Mouse (Mus musculus) right cerebral cortex, postnatal 10 days (tissue): ENCODE data around the gene Apaf1.

Source experiments
- DNase-seq, 2 experiments: peaks; one replicate each; pipeline ENCODE4 v3.0.0; 2021; ENCODE audit warnings: low spot score in 2 of 2

Gene Apaf1

DNA sequence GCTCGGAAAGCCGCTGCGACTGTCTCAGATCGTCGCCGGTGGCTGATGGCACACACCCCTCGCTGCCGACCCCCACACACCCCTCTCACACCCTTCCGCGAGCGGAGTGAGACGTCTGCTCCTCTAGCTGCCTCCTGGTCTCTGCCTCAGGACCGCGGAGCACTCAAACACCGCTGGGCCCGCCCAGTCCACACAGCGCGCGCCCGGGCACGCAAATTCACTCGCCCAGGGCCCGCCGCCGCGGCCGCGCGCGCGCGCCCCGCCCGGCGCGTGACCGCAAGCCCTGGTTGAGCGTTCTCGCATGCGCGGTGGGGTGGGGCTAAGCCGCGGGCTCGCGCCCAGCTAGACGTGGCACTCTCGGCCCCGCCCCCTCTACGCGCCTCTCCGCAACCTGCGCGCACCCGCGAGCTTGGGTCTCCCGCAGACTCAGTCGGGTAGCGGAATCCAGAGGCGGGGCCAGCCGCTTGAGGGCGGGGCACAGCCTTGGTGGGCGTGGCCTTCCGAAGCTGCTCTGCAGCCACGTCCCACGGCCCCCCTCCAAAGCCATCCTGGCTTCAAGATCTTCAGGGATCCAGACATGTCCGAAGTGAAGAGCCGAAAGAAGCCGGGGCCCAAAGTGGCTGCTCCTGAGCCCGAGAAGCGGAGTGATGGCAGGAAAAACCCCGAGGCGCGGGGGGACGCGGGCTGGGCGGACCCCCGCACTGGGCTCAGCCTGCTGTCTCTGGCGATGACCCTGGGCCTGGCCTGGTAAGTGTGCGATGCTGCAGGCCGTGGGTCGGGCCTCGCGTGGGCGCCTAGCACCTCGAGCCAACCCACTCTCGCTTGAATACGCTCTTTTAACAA is at the start of gene Apaf1, which contains the start of gene Ikbip:
Gene Apaf1 (minus strand): TSS at position 221 of the 843 bp plus-strand sequence.
Gene Ikbip (plus strand): TSS at position 391 of the 843 bp plus-strand sequence.
- peak; percentile 99 to 100 for DNase-seq

DNA sequence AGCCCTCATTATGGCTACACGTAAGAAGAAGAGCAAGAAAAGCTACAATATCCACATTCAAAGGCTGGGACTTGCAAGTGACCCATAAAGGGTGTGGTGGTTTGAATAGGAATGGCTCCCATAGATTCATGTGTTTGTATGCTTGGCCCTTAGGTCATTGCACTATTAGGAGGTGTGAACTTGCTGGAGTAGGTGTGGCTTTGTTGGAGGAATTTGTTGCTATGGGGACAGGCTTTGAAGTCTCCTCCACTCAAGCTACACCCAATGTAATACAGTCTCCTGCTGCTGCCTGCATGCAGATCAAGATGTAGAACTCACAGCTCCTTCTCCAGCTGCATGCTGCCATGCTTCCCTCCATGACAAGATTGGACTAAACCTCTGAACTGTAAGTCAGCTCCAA is 49.0 kb upstream of the Apaf1 start:
- no peak for DNase-seq

DNA sequence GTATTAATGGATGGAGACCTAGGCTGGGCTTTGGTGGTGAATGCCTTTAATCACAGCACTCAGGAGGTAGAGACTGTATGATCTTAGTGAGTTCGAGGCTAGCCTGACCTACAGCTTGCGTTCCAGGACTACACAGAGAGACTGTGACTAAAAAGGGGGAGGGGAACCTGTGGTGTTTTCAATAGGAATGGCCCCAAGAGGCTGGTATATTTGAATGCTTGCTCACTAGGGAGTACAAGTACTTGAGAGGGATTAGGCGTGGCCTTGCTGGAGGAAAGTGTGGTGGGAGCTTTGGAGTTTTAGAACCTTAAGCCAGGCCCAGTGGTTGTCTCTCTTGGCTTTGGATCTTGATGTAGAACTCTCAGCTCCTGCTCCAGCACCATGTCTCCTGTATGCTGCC is 48.2 kb upstream of the Apaf1 start:
- no peak for DNase-seq

DNA sequence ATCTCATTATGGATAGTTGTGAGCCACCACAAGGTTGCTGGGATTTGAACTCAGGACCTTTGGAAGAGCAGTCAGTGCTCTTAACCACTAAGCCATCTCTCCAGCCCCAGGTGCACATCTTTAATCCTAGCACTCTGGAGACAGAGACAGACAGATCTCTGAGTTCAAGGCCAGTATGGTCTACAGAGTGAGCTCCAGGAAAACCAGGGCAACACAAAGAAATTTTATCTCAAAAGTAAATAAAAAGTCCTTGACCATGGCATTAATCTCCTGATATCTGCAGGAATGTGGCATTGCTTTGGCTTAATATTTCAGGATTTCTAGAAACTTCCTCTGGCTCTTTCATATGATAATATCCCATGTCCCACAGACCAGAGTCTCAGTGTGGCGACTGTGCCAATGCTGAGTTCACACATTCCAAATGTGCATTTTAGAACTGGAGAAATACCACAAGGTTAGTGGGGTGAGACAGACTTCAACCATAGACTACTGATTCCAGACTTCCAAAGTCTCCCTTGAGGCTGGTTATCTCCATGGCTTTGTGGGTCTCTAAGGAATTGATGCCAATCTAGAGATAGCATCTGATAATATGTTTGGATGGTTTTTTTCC is 46.1 kb upstream of the Apaf1 start:
- no peak for DNase-seq

DNA sequence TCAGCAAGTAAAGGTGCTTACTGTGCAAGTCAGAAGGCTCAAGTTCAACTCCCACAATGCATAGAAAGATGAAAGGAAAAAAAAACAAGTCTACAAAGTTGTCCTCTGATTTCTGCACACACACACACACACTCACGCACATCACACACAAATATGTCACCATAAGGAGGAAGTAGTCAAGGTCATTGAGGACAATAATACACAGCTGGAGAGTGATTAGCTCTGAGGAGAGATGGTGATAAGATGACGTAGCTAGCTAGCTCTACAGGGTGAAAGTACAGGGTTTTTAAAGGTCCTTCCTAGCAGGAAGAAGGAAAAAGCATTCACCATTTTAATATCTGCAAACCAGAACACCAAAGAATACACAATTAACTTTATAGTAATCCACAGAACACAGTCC is 44.8 kb upstream of the Apaf1 start:
- DNase-seq: no peak

DNA sequence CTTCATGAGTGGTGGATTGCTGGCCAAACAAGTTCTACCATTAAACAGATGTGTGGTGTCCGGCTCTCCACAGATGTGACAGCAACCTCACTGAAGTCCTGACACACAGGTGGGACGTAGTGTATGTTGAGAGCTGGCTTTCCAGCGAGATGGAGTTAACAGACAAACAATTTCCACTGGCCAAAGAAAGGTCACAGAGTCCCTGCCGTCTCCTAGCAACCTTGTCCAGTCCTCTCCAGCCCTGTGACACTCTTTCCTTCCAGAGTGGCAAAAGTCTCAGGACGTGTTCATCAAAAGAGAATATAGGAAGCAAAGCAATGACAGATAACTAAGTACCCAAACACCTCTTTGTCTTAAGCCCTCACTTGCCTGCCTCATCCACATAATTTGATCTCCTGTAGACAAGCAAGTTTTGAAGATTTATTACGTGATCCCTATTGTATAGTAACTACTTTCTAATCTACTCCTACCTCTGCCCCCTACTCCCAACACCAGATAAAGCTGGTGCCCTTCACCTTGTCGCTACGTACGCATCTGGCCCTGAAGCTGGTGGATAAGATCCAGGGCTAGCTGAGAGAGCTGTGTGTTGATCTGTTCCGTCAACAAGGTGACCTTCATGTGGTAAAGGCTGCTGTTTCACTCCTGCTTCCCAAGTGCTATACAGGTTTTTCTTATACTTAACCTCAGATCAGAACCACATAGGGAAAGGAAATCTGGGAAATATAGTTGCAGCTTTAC is 44.2 kb upstream of the Apaf1 start:
- DNase-seq: no peak

DNA sequence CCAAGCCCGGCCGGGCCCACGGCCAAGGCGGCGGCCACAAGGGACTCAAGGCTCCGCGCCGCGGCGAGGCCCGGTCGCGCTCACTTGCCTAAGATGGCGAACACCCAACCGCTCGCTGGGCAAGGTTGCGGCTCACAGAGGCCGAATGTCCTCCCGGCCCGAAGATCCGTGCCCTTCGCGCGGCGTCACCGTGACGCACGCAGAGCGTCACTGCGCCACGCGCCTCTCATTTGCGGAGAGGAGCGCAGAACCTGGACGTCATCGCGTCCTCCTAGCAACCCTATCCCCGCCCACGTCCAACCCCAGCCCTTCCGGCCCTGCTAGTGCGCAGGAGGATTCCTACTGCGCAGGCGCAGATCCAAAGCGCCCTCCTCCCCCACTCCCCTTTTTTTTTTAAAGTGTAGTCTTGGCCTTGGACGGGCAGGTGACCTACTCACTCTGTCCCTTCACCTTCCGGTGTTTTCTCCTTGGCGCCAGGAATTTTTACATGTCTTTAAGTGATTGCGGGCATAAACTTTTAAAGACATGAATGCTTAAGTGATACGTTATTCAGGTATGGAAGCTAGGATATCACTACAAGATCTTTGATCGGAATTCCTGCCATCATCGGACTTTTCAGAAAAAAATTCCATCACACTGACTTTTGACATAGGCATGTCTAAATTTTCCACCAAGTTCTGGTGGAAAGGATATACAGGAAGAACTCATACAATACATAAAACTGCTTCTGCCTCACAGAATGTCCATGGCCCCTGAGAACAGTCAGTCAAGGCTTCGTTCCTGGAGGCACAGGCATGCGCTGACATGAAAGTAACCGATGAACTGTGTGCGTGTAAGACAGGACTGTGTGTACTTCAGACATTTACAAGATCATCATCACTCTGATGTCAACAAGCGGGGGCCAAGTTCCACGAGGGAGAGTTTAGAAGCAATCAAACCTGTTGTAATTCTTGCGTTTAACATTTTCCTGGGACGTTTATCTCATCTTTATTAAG is 41.6 kb upstream of the Apaf1 start, which contains the start of gene Slc25a3:
Gene Slc25a3 (minus strand): TSS at position 232 of the 995 bp plus-strand sequence.
- peak; percentile 99 for DNase-seq

DNA sequence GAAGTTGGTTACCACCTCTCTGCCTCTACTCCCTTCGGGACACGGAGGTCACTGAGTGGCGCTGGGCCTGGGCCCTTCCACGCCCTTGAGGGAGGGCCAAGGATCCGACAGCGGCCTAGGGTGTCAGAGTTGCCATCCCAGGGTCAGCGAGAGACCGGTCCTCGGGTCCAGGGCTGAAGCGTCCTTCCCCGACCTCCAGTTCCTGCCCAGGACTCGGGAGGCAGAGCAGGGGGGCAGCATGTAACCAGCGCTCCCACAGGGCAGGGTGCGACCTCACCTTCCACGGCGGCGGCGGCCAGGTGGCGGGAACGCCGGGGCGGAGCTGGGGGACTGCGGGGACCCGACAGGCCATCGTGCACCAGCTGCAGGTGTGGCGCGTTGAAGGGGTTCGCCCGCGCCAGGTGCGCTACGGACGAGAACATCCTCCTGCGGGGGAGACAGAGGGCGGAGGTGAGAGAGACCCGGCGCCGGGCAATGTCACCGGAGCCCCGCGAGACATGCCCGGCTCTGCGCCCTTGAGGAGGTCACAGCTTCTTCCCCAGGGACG is 40.8 kb upstream of the Apaf1 start:
- DNase-seq: peak in 1 of 2 experiments; percentile 53

DNA sequence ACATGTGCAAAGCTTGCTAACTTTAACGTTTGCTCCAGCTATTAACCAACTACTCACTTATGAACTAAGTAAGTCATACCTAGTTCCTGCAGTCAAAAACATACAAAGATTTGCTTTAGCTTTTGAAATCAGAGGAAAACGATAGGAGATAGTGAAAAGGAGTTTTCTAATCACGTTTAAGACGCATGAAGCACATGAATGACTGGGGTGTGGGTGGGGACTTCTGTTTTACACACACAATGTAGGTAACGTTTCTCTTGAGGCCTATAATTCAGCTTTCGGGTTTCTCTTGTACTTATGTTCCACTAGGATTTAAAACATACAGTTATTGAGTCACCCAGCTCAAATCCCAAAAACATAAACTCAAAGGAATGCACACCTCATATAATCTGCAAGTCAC is 40.1 kb upstream of the Apaf1 start:
- no peak for DNase-seq

DNA sequence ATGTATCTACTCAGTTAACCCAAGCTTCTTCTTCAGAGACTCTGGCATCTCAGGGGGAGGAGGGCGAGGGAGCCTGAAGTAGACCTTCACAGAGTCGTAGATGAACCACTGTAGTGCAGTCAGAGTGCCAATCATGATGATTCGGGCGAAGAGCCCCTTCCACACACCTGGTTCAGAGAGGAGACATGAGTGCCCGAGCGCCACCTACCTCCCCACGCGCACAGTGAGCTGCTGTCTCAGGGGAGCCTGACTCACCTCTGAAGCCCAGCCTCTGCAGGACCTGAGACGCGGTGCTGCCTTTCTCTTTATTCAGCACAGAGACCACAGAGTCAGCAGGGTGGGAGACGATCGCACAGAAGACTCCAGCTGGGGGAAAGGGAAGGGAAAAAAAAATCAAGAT is 34.4 kb upstream of the Apaf1 start:
- no peak for DNase-seq

DNA sequence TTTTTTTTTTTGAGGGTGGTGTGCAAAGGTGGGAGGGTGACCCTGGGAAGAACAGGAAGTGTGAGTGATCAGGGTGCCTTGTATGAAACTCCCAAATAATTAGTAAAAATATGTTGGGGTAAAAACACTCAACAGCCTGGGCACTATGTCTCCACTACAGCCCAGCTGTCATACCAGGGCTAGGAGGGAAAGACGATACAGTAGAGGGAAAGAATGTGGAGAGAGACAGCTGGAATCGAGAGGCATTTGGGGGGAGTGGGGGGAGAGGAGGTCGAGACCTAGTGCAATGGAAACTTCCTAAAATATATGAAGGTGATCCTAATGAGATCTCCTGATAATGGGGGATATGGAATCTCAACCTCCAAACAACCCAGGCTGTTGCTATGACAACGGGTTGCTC is 27.3 kb upstream of the Apaf1 start:
- DNase-seq: no peak

DNA sequence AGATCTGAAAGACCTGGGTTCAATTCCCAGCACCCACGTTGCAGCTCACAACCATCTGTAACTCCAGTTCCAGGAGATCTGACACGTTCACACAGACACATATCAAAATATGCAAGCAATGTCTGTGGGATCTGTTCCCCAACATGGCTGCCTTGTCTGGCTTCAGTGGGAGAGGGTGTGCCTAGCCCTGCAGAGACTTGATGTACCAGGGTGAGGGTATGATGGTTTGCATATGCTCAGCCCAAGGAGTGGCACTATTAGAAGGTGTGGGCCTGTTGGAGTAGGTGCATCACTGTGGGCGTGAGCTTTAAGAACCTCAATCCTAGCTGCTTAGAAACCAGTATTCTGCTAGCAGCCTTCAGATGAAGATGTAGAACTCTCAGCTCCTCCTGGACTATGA is 23.4 kb upstream of the Apaf1 start:
- no peak for DNase-seq

DNA sequence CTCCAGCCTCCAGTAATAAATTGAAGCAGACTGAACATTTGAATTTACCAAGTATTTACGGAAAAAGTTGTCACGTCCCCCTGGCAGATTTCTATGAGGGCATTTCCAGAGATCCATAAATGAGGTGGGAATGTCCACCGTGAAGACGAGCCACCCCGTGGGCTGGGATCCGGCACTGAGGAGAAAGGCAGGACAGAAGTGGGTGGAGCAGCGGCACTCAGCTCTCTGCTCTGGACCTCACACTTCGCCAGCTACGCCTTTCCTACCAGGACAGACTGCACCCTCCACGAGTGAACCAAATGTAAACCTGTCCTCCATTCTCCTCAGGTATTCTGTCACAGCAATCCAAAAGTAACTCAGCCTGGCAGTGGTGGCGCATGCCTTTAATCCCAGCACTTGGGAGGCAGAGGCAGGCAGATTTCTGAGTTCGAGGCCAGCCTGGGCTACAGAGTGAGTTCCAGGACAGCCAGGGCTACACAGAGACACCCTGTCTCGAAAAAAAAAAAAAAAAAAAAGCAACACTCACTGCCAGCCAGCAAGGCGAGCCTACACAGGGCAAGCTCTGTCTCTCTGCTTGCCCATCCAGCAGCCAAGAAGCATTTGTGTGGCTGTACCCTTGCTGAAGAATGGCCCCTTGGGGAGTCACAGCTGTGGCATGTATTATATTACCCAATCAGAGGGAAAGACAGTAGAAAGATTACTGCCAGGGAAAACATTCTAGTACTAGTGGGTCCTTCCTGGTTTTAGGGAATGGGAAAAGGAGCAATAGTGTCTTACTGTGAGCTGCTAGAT is 20.4 kb upstream of the Apaf1 start:
- DNase-seq: no peak

DNA sequence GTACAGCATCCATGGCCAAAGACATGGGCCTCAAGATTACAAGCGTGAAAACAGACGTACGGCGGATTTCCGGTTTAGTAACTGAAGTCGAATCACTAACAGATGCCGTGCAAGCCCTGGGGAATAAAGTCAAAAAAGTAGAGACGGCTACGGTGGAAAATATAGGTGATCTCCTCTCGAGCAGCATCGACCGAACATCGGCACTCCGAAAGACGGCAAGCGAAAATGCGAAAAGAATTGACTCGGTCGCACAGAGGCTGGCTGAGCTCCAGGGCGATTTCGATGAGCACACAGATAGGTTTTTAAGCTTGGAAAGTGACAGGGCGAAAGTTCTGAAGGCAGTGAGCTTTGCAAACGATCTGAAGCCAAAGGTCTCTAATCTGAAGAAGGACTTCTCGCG is 19.4 kb upstream of the Apaf1 start:
- no peak for DNase-seq

DNA sequence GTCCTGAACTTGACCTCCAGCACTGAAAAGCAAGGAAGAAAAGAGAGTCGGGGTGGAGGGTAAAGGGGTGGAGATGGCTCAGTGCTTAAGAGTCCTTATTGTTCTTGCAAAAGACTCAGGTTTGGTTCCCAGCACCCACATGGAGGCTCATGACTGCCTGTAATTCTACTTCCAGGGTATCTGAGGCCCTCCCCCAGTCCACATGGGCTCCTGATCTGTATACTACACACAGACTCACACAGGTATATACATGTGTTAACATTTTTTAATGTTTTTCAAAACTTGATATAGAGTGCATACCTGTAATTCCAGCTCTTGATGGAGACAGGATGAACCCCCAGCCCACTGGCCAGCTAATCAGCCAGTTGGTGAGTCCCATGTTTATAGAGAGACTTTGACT is 17.5 kb upstream of the Apaf1 start:
- DNase-seq: no peak

DNA sequence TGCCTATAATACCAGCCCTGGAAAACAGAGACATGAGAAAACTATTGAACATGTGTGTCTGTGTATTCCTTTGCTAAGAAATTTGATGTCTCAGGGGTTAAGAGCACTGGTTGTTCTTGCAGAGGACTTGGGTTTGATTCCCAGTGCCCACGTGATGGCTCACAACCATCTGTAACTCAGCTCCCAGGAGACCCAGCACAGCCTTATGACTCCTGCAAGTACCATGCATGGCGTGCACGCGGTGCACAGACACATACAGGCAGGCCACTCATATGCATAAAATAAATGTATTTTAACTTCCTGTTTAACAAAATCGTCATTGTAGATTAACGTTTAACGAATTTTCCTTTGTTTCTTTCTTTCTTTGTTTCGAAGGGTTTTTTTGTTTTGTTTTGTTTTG is 15.5 kb upstream of the Apaf1 start:
- no peak for DNase-seq

DNA sequence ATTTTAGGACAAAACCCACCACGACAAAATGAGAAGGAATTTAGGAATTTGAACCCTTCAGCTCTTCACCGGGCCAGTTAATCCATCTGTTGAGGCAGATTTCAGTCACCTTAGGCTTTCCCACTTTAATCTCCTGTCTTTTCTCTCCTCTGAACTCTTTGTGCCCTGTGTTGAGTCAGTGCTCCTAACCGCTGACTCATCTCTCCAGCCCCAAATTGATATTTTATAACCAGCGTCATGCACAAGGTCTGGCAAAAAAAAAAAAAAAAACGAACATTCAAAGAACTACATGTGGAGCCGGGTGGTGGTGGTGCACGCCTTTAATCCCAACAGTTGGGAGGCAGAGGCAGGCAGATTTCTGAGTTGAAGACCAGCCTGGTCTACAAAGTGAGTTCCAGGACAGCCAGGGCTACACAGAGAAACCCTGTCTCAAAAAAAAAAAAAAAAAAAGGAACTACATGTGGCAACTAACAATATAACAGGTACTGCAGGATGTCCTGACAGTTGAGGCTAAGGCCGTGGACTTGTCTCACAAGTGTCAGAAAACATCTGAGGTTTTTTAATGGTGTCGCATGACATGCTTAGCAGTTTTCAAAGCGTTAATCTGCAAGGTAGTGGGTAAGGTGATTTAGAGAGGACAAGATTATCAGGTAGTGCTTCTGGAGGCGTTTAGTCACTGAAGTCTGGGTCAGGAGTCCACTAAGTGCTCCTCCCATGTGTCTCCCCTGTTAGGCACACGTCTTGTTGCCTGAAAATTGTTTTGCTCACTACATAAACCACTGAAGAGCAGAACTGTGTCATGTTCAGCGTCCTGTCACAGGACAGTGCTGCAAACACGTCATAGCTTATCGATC is 11.9 kb upstream of the Apaf1 start:
- DNase-seq: no peak

DNA sequence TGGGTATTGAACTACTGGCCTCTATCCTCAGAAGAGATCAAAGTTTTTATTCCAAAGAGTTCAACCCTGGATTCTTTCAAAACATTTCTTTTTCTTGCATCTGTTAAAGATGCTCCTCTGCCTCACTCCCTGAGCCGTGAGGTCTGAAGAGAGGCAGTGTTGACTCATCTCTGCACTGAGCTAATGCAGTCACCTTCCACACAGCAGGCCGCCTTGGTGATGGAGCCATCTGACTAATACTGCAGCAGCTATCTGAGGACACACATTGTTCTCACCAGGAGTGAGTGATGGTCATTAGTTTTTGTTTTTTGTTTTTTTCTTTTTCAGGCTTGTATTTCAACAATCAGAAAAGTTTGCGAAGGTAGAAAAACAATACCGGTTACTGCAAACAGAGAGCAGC is 10.2 kb upstream of the Apaf1 start:
- DNase-seq: no peak

DNA sequence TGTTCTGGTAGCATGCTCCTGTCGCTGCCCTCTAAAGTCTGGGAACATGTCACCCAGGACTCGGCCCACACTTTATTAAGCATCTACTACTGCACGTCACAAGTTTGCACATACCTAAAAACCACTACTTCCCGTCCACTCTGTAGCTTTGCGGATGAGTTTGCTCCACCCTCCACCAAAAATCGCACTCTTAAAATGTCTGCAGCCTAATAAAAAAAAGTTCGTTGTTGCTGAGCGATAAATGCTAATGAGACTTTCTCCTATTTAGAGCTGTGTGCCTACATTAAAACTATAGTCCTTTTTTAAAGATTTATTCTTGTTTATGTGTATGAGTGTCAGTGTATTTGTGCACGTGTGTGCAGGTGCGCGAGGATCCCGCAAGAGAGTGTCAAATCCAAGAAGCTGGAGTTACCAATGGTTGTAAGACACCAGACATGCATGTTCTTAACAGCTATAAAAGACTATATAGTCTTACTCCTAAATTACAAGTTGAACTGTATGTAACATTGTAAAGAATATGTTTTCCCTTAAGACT is 890 bp upstream of the Apaf1 start:
- no peak for DNase-seq
